Mouse (Mus musculus): ENCODE data around the gene Sytl1.
A peak's percentile ranks its signal among the peaks of the same experiment; 100 is the strongest.

The Sytl1 gene

DNA sequence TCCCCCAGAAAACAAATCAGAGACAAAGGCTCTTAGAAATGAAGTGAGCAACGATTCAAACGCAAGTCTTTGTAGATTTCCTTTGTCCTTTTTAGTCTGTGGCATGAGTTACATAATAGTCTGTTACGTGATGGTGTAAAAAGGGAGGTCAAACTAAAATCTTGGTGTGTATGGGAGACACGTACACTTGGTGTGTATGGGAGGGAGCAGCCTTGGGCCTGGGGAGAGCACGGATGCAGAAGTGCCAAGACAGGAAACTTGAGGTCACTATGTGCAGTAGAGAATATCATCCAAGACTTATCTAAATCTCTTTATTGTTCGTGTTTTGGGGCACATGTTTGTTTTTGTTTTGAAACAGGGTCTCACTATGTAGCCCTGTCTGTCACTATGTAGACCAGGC is 15.2 kb upstream of the Sytl1 start:
- DNase-seq: no peak

DNA sequence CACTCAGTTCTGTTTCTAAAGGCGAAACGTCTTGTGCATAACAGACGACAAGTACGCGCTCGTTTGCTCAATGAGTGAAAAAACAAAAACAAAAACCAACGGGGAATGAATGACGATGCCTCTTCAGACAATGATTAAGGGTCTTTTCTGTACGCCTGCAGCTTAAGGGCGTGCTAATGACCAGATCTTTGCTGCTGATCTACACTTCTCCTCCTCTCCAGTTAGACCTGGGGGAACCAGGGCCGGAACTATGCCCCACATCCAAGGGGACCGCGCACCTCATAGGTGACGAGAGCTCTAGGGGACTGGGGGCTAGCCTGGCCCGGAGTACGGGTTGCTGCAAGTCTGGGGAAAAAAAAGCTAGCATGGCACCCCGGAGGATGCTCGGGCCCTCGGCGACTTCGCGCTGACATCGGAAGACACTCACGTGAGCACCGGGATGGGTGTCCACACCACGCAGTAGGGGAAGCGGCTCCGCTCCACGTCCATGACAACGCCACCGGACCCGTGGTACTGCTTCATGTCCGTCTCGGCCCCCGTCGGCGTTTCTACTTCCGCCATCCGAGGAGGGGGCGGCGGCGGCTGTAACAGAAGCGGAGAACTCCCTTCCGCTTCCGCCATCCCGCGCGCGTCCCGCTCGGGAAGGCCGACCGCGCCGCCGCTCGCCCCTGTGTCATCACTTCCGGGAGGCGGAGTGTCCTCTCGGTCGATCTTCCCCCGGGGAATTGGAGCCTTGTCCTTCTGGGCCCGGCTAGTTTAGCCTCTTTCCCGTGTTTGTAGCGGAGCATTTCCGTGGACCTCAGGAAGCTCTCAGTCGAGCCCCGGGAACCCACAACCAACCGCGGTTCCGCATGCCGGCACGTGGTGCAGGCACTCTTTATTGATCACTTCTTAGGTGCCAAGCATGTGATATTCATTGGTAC is 14.5 kb upstream of the Sytl1 start, which contains the start of gene Tmem222:
Tmem222 (minus strand) TSS at position 689 of the 923 bp plus-strand sequence.
- DNase-seq: peak; percentile 95

DNA sequence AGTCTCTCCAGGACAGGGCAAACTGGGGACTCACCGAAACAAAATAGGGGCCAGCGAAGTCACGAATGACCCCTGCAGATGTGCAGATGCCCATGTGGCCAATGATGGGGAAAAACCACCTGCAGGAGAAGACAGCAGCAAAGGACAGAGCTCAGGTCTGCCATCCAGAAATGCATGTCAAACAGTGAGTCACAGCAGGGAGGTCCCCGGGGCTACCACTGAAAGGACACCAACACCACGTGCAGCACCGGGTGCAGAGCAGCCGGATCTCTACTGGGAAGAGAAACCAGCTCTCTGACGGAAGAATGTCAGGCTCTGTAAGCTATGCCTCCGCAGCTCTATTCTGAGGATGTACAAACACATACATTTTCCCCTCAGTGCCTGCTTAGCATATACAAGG is 8.0 kb upstream of the Sytl1 start:
- no peak for DNase-seq

DNA sequence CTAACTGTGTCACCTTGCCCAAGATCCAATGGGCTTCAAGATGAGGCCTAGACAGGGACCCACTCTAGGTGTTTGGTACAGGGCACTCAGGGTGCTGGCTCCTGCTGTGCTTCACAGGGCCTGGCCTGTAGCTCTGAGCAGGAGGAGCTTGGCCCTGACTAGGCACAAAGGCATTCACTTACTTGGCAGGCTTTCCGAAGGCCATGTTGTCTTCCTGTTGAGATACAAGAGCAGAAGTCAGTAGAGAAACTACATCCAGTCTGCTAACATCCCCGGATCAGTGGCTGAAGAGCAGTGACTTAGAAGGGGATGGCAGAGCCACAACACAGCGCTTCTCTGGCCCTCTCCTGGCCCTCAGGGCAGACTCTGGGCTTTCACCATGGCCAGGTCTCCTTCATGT is 6.7 kb upstream of the Sytl1 start:
- DNase-seq: no peak

DNA sequence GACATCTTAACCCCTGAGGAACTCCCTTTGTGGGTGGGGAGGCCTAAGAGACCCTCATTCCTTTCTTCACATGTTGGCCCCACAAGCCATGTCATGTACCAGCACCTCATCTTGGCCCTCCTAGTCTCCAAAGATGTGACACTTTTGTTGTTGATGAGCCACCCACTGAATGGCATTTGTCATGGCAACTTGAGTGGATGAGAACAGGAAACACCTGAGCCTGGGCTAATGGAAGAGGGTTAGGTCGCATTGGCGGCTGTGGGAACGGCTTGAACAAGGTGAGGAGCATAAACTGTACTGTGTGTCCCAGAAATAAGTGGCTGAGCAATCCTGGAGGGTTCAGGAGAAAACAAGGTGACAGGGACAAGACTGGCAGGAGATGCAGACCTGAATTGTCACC is 6.0 kb upstream of the Sytl1 start:
- no peak for DNase-seq

DNA sequence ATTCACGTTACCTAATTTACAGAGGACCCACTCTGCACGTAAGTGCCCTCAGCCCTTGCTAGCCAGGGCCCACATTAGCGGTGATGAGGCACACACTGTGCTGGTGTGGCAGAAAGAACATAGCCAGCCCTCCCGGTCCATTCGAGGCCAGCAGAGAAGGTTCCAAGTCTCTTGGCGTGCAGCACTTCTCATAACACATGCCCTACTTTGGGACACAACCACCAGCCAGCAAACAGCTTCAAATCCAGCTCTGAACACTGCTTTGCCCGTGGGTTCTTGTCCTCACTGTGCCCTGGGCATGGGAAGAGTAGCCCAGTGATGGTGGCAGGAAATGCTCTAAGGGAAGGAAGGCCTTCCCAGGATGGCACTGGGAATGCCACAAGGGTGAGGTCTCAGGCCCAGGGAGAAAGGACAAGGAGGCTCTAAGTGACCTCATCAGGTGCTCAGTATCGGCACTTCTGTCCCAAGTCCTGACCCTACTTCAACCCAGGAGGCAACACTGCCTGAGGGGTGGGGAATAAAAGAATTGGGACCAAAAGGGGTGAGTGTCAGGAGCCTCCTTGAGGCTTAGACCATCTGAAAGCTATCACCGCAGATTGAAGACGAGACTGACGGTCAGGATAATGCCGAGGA is 3.5 kb upstream of the Sytl1 start:
- DNase-seq: no peak

DNA sequence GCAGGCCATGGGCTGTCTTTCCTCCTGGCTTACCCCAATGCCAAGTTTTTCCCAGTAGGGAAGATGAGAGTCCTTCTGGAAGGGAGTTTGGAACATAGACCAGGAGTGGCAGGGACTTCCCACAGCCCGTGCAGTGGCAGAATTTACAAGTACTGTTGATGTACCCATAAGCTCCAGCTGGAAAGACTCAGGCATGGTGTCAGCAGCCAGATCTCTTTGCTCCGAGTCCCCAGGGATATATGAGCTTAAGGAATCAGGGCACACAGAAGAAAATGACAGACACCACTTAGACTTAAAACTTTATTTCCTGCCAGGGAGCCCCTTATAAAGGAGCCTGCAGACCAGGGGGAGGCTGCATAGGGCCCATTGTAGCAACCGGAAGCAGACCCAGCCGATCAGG is 2.8 kb upstream of the Sytl1 start:
- no peak for DNase-seq

DNA sequence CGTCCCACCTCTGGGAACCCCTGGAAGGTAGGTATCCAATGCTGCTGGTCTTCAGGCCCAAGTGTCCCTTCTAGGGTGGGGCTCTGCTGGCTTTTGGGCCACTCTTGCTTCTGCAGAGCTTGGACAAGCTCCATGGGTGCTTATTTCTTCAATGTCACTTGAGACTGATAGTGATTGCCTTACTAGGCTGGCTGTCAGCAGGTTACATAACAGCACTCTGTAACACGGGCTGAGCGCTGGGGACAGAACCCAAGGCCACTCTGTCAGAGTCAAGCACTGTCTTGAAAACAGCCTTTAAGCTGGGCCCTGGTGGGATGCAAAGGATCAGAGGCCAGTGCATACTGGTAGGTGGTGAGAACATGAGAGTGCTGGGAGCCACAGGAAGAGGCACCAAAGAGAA is 2.4 kb upstream of the Sytl1 start:
- no peak for DNase-seq

DNA sequence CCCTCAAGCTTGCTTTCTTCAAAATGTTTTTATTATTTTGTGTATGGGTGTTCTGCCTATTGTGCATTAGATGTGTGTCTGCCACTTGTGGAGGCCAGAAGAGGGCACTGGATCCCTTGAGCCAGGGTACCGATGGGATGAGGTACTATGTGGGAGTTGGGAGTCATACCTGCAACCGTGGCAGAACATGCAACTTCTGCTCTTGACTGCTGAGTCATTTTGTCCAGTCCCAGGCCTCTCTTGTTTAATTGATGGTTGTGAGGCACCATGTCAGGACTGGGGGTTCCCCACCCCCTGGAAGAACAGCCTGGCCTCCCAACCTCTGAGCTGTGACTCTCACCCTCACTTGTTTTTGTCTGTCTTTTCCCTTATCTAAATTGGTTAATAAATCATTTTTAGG is 1.6 kb upstream of the Sytl1 start:
- no peak for DNase-seq

DNA sequence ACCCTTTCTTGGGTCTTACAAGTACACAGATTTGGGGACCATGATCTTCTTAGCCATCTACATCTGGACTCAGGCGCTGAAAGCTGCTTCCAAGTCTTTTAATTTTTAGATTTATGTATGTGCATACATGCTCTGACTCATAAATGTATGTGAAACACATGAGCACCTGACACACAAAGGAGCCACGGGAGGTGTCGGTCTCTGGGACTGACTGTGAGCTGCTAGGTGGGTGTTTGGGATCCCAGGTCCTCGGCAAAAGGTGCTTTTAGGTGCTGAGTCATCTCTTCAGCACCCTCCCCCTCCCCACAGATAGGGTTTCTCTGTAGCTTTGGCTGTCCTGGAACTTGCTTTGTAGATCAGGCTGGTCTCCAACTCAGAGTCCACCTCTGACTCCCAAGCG is 843 bp upstream of the Sytl1 start:
- no peak for DNase-seq

DNA sequence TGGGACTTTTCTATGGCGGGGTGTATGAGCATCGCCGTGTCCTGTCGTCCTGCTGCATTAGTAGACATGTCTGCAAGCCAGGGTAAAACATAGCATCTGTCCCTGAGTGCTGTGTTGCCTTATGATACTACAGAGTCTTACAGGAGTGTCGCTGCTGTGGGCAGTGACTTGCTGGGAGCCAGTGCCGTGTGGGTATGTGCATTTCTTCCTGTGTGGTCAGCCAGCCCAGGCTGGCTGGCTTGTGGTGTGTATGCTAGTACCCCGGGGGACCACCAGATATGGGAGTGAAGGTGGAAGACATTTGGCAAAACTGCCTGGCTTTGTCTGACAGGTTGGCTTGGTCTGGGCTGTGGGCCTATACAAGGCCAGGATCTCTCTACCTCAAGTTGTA is 543 bp downstream of the Sytl1 start:
- no peak for DNase-seq

DNA sequence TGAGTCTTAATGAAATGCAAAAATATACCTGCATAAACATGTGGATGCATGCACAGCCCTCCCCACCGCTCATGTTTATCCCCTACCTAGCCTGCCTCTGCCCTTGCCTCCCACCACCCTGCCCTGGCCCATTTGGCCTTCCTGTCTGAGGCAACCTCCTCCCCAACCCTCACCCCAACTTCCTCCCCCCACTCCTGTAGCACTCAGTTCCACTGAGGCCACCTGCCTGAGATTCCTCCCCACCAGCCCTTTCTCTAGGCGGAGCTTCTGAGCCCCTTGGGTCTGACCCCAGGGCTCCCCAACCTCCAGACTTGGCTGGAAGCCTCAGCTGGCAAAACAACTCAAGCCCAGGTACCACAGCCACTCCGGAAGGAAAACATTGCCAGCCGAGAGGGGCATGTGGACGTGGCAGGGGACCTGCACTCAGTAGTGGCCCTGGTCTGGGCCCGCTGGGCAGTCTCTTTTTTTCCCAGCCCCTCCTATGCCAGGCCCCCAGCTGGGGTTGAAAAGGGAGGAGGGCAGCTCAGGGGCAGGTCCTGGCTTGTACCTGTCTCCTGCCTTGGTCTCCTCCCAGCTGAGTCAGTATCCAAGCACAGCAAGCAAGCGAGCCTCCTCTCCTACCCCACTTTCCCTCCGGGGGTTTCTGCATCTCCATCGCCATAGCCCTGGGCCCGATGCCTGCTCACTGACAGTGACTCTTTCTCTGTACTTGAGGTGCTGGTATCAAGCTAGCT is 1.1 kb downstream of the Sytl1 start:
- peak; percentile 76 for DNase-seq

DNA sequence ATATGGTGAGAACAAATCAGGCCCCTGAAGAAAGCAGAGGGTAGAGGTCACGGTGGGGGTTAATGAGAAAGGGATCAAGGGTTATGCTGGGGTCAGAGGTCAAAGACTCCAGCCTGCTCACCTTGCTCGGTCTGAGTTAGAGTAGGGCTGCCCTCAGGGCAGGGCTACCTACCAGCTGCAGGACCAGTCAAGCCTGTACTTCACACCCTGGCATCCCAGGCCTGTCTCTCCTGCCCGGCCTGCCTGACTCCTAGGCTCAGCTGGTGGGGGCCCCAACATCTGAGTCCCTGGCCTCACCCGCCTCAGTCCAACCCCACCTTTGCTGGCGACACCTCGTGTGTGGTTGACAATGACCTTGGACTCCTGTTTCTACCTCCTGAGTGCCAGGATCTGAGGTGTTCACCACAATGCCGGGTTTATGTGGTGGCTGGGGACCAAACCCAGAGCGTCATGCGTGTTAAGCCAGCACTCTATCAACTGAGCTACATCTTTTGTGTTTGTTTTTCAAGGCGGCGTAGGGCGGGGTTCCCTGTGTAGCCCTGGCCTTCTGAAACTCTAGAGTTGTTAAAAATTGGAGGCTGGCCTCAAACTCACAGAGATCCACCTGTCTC is 5.0 kb downstream of the Sytl1 start:
- DNase-seq: no peak

DNA sequence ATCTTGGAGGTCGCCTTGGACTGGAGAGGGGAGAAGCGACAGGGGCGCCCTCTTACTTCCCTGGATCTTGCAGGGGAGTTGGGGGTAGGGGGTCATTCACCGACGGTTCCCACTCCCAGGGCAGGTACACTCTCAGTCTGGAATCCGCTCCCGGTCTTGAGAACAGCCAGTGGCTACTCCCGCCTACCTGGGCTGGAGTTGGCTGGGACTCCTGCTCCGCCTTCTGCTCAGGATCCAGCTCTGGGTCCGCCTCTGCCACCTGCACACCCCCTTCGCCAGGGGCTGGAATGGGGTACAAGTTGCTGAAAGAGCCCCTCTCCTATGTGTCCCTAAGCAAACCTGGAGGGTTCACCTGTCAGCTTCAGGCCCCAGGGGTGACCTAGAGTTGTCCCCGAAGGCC is 5.7 kb downstream of the Sytl1 start:
- no peak for DNase-seq

DNA sequence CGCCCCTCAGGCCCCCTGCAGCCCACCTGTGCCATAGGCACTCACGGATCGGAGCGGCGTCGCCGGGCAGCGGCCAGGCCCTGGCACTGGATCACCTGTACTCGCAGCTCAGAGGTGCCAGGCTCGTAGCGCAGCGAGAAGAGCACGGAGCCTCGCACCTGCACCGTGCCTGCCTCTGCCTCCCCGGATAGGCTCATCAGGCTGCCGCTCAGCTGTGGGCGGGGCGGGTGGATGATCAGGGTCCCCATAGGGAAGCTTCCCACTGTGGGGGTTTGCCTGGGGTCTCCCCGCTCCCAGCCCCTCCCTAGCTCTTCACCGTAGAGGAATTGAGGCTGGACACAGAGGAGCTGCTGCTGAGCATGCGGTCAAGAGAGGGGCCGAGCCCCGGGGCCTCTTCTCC is 6.1 kb downstream of the Sytl1 start:
- no peak for DNase-seq

DNA sequence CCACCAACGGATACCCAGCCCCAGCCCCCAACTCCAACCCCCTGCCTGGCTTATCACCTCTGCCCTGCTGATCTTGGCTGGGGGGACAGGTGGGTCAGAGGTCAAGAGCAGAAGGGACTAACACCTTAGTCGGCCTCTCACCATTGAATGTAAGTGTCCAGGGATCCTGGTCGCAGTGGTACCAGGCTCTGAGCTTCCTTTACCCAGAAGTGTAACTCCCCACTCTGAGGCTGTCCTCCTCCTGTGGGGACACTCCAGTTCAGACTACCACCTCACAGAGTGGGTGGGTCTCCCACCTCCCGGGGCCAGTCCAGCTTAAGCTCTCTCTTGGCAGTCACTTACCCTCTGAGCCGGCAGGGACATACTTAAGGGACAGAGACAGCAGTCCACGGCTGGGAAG is 7.5 kb downstream of the Sytl1 start:
- DNase-seq: no peak

DNA sequence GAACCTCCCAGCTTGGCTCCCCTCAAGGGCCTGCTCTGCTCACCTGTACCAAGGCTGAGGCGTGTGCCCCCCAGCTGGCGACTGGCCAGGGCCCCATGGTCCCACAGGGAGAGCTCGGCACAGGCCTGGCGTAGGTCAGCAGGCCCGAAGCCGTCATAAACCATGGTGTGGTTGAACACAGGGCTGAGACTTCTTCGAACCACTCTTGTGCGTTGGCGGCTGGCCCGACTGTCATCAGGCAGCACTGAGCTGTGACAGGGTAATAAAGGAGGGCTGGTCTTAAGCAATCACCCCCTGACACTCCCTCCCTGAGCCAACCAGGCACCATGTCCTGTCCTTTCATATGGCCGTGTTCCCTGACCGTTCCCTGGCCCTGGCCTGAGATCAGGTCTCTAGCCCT is 9.5 kb downstream of the Sytl1 start:
- DNase-seq: no peak

DNA sequence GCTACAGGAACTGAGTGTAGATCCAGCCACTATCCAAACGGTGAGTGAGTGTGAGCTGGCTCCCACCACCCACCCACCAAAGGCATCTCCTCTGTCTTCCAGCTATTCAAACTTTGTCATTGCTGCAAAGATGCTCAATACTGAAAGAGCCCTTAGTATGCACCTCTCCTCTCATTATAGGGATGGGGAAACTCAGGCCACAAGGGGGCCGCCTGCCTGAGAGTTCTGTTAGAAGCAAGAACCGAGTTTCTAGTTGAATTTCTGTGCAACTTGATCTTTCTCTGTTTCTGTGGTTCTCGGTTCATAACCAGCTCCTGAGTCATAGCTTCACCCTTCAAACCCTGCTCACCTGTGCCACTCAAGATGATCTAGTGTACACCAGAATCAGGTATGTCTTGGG is 10.8 kb downstream of the Sytl1 start:
- no peak for DNase-seq

DNA sequence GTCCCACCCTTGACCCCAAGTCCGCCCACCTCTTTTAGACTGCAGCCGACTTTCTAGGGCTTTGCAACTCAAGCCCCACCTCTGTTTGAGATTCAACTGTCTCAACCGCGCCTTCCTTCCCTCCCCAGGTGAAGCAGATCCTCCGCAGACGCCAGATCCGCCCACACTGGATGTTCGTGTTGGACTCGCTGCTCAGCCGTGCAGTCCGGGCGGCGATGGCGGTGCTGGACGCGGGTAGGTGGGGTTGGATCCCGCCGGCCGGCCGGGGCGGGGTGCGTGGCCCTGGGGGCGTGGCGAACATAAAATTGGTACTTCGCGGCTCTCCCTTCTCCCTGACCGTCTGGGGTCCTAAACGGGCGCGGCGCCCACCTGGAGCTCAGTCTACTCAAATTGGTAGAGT is 11.7 kb downstream of the Sytl1 start:
- DNase-seq: no peak

DNA sequence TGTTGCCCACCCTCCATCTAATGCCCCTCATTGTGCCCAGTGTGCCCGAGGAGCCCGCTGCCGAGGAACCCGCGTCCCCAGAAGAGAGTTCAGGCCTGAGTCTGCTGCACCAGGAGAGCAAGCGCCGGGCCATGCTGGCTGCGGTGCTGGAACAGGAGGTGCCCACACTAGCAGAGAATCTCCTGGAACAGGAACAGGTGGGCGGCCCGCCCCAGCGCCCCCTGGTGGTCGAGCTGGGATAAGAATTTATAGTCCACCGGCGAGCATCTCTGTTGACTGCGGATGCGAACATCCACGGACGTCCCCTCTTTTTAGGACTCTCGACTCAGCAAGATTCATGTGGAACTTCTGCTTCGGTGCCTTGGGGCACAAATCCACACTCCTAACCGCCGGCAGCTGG is 12.3 kb downstream of the Sytl1 start:
- peak; percentile 90 for DNase-seq

DNA sequence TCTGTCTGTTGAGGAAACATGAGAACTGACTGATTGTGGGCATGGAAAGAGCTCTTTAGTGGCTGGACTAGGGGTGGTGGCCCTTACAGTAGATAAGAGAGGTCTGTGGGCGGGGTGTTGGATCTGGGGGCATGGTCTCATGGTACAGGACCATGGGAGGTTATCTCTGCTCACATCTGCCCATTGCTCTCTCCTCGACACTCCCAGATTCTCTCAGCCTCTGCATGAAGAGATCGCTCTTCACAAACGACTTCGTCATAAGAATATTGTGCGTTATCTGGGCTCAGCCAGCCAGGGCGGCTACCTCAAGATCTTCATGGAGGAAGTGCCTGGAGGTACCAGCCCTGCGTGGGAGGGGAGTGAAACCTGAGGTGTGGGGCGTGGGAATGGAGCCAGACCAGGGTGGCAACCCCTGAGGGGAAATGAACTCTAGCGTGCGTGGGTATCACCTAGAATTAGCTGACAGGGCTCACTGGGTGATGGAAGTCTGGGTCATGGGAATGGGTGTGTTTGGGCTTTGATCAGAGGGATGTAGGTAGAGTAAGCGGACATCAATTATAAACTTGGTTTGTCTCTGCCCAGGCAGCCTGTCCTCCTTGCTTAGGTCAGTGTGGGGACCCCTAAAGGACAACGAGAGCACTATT is 15.0 kb downstream of the Sytl1 start:
- DNase-seq: no peak

DNA sequence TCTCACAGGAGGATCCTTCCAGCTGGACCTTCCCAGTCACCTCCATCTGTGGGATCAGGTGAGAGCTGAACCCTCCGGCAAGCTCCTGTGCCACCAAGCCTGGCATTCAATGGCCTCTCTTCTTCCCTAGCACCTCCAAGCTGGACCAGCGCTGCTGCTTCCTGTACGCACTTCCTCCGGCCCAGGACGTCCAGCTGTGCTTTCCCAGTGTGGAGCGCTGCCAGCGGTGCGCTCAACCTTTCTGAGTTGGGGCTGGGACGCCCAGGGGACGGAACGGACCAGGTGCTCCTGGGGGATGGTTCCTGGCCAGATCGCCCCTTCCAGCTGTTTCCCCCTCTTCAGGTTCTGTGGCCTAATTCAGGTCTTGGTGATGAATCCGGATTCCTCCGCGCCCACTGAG is 15.8 kb downstream of the Sytl1 start:
- no peak for DNase-seq

DNA sequence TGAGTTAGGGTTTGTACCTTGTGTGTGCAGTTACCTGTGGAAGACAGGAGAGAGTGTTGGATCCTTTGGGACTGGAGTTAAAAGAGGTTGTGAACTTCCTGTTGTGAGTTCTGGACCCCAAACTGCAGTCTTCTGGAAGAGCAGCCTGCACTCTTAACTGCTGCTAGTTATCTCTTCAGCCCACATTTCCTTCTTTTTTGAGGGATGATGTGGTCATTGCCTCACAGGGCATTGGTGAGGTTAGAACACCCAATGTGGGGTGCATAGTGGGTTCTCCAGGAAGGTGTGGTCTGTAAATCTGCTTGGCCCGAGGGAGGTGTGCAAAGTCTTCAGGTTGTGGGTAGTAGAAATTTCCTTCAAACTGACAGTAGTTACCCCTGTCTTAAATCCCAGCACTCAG is 18.6 kb downstream of the Sytl1 start:
- DNase-seq: no peak

All from thymus, postnatal 25 days (tissue).